Mouse (Mus musculus): ENCODE results near the gene Clptm1l.

The Clptm1l gene

DNA sequence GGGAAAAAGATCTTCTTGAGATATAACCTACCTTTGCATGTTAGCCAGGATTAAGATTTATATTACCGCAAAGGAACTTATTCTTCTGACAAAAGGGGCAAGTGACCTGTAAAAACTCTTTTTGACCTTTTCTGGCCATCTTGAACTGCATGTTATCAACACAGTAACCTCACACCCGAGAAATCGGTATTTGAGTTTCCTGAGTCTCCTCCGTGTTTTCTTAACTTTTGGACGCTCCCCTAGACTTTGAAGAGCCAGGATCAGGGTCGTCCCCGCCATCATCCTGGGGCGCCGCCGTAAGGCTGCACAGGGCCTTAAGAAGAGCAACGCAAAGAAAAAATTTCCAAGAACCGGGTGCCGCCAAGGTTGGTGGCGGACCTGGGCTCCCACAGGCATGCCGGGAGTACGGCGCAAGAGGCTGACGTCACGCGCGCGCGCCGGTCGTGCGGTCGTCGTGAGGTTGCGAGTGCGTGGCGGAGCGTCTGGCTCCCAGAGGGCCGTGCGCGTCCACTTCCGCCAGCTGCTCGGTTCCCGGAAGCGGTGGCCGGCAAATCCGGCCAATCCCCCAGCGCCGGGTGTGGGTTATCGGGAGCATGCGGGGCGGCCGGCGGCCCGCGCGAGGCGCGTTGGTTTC is at the start of gene Clptm1l:
TSS of gene Clptm1l (plus strand) at position 485 of the 634 bp plus-strand sequence.
- peak; percentile 95 for DNase-seq (ENCODE audit: low read depth, low spot score)

DNA sequence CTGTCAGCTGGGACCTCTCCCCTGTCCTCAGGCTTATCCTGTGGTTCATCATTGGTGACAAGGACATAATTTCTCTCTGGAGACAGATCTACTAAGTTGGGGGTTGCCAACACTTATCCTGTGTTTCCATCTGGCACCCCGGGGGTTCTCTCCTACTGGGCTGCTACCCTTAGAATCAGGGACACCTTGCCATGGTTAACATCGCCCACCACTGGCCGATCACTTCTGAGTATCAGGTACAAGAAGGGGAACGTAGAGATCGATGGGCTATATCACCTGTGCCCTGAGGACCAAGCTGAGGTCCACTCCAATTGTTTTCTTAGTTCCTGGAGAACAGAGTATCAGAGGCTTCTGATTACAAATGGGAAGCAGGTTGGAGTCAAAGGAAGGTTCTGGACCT is 39.6 kb upstream of the Clptm1l start:
- no peak for DNase-seq (ENCODE audit: low read depth, low spot score)

DNA sequence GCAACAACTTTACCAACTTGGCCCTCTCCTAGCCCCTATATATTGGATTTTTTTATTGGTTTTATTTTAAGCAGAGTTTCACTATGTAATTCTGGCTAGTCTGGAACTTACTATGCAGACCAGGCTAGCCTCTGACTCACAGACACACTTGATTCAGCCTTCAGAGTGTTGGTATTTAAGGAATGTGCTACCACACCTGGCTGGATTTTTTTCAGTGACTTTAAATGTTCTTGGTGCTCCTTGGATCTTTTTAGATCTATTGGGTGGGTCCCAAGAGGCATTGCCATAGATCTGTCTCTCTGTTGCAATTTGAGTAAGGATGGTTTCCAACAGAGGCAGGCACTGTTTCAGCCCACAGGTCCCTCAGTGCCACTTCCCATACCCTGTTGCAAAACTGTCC is 28.8 kb upstream of the Clptm1l start:
- no peak for DNase-seq (ENCODE audit: low read depth, low spot score)

DNA sequence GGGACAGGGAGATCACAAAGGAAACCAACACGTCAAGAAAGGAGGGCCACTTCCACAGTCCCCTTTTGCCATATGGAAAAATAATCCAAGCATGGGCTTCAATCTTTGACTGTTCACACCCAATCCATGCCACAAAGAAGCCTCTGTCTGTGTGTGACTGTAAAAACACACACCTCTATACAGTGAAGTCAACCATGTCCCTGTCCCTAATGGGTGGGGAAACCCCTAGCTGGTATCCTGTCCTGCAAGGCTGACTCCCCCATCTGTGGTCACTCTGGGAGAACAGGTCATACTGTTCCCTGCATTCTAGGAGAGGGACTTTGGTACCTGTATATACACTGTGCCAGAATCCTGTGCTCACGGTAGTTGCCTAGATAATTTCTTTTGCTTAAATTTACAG is 26.5 kb upstream of the Clptm1l start:
- DNase-seq (ENCODE audit: low read depth, low spot score), result peak; percentile 8

DNA sequence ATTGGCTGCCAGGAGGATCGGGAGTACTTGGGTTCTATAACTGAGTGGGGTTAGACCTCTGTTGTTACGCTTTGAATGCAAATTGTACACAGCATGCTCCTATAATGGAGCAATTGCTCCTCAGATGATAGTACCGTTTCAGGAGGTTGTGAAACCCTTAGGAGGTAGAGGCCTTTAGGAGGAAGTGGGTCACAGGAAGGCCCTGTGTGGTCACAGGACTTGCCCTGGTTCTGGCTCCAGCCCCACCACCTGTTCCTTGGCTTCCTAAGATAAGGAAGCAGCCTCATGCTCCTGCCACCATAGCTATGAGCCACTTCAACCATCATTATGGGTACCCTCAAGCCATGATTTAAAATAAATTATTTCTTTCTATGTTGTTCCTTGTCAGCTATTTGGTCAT is 12.3 kb upstream of the Clptm1l start:
- DNase-seq (ENCODE audit: low read depth, low spot score), result no peak

DNA sequence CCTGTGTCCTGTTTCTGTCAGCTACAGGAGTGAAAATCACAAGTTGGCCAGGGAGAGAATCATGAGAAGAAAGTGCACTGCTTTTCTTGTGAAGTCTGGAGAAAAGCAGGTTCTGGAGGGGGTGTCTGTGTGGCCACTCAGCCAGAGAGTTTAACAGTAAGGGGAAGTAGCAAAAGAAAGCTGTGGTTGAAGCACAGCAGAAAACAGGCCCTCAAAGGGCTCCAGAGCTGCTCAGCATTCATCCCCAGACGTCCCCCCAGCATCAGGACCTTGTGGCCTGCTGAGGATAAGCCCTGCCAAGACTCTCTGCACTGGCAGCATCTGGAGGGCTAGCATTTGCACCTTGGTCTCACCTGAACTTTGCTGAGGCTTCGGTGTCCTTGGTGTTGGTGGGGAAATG is 11.3 kb upstream of the Clptm1l start:
- no peak for DNase-seq (ENCODE audit: low read depth, low spot score)

DNA sequence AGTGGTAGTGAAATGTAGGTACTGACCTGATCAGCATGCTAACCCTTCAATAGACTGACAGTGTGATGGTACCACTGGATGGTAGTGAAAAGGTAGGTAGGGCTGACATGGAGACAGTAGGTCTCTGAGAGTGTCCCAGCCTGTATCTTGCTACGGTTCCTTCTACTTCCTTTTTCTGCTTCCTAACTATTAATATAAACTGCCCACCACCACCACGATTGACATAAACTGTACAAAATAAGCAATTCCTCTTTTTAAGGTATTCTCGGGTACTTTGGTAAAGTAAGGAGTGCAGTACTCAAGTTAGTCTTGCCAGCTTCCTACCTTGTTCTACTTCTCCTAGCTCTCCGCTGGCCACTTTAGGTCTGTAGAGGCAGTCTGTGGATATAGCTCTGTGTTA is 7.5 kb upstream of the Clptm1l start:
- DNase-seq (ENCODE audit: low read depth, low spot score), result peak; percentile 23

DNA sequence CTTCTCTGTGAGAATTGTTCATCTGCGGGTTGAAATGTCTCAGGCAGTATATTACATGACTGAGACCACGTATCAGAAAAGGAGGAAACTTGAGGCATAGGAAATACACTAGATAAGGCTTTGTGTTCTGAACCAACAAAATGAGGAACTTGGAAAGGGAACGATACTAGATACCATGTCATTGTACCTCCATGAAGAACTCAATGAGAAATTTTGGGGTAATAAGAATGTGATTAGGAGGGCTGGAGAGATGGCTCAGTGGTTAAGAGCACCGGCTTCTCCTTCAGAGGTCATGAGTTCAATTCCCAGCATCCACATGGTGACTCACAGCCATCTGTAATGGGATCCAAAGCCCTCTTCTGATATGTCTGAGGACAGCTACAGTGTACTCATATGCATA is 3.6 kb upstream of the Clptm1l start:
- DNase-seq (ENCODE audit: low read depth, low spot score), result peak; percentile 40

DNA sequence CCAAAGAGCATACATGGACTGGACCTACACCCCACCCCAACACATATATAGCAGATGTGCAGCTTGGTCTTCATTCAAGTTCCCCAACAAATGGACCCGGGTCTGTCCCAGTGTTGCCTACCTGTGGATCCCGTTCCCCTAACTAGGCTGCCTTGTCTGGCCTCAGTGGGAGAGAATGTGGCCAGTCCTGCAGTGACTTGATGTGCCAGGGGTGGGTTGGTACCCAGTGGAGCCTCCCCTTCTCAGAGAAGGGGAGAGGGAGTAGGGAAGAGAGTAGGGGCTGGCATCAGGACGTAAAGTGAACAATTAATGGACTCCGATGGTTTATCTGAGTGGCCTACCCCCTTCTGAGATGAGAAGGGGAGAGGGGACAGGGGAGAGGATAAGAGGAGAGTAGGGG is 760 bp upstream of the Clptm1l start:
- DNase-seq (ENCODE audit: low read depth, low spot score), result no peak

DNA sequence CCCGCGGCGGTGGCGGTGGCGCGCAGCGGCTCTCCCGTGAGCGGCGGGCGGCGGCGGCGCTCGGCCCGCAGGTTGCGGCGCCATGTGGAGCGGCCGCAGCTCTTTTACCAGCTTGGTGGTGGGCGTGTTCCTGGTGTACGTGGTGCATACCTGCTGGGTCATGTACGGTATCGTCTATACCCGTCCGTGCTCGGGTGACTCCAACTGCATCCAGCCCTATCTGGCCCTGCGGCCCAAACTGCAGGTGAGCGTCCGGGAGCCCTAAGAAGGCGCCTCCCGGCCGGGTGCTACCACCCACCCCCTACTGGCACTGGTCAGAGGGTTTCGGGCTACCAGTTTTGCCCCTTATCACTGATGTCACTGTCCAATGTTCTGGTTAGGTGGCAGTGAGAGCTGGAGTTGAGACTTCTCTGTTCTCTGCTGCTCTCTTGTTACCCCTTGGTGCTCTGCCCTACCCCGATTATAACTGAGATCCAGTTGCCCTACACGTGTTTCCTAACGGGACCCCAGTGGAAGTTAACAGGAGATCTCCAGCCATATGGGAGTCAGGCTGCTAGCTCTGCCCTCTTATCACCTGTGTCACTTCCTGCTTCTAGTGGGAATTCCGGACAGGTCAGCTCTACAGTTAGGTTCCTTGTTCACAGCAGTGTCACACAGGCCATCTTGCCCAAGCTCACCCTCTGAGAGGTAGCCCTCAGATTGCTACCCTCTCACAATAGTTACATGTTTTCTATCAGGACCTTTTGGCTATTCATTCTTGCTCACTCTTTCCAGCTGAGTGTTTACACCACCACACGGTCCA is 551 bp downstream of the Clptm1l start:
- DNase-seq (ENCODE audit: low read depth, low spot score), result peak; percentile 47

DNA sequence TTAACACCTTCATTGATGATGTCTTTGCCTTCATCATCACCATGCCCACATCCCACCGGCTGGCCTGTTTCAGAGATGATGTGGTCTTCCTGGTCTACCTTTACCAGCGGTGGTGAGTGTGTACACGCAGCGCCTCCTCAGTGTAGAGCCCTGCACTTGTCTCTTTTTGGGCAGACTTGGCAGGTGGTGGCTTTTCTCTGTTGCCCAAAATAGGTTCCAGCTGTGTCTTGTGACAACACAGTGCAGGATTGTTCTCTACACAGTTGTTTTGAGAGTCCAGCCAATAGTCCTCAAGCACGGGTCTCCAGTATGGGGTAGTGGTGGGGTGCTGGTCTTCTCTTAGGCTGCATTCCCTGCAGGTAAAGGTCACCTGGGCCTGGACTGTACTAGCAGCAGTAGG is 14.6 kb downstream of the Clptm1l start:
- no peak for DNase-seq (ENCODE audit: low read depth, low spot score)

DNA sequence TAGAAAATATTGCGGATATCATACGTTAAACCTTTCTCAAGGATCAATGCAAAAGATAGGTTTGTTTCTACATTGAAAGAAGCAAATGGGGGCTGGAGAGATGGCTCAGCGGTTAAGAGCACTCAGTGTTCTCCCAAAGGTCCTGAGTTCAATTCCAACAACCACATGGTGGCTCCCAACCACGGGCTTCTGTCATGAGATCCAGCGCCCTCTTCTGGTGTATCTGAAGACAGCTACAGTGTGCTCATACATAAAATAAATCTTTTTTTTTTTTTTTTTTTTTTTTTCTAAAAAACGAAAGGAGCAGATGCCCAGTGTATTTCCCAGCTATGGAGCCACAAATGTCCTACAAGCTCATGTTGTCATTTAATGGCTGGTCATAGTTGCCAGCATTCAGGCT is 16.8 kb downstream of the Clptm1l start:
- peak; percentile 49 for DNase-seq (ENCODE audit: low read depth, low spot score)

DNA sequence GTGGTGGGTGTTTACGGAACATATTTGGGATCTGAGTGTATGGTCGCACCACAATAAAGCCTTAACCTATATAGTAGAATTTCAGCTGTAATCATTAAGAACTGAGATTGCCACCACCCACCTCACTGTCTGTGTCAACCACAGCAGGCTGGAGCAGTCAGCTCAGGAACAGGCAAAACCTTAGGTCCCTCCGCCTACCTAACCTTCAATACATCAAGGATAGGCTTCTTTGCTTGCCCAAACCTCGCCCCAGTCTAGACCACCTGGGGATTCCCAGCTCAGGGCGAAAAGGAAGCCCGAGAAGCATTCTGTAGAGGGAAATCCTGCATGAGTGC is 22.6 kb downstream of the Clptm1l start:
- DNase-seq (ENCODE audit: low read depth, low spot score), result no peak

DNA sequence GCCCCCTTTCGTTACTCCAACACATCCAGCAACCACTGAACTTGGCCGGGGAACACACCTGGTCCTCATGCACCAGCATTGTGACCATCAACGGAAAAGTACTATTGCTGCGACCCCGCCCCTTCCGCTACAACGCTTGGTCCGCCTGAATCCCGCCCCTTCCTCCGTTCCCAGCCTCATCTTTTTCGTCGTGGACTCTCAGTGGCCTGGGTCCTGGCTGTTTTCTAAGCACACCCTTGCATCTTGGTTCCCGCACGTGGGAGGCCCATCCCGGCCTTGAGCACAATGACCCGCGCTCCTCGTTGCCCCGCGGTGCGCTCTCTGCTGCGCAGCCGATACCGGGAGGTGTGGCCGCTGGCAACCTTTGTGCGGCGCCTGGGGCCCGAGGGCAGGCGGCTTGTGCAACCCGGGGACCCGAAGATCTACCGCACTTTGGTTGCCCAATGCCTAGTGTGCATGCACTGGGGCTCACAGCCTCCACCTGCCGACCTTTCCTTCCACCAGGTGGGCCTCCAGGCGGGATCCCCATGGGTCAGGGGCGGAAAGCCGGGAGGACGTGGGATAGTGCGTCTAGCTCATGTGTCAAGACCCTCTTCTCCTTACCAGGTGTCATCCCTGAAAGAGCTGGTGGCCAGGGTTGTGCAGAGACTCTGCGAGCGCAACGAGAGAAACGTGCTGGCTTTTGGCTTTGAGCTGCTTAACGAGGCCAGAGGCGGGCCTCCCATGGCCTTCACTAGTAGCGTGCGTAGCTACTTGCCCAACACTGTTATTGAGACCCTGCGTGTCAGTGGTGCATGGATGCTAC is 23.1 kb downstream of the Clptm1l start, which contains the start of gene Tert:
TSS of gene Tert (plus strand) at position 167 of the 805 bp plus-strand sequence.
- DNase-seq (ENCODE audit: low read depth, low spot score), result peak; percentile 92

DNA sequence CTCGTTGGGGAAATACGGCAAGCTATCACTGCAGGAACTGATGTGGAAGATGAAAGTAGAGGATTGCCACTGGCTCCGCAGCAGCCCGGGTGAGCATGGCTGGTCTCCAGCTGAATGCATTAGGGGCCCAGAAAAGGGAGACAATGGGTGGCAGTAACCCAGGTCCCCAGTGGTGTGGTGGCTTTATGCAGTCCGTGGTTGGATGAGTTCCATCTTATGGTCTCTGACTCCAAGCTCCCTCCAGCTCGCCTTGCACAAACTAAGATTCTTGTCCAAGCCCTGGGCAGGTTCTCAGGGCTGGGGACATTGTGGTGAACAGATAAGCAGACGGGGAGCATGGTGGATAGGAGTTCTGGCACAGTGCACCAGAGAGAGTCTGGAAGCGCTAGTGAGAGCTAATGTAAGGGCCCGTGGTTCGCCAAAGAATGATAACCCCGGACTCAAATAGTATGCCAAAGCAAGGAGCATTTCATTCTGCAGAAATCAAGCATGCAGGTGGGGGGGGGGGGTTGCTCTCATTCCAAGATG is 24.8 kb downstream of the Clptm1l start:
- no peak for DNase-seq (ENCODE audit: low read depth, low spot score)

DNA sequence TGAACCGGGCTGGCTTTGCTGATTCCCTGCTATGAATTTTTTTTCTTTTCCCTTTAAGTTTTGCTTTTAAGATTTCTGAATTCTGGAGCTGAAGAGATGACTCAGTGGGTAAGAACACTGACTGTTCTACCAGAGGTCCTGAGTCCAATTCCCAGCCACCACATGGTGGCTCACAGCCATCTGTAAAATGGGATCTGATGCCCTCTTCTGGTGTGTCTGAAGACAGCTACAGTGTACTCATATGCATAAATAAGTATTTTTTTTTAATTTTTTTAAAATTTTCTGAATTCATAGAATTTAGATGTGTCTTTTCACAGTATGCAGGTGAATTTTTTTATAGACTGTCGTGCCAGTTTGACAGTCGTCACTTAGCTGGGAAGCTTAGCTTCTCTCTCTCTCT is 28.0 kb downstream of the Clptm1l start:
- no peak for DNase-seq (ENCODE audit: low read depth, low spot score)

DNA sequence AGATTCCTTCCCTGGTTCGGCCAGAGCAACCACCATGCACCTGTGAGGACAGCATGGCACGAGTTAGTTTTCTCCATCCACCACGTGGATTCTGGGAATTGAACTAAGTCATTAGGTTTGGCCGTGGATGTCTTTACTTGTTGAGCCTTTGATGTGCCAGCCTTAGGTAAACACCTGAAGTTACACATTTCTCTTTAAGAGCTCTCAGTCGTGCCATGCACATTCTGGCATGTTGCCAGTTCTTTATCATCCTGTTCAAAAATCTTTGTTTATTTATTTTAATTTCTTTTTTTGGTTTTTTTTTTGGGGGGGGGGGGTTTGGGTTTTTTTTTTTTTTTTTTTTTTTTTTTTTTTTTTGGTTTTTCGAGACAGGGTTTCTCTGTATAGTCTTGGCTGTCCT is 34.0 kb downstream of the Clptm1l start:
- DNase-seq (ENCODE audit: low read depth, low spot score), result no peak

DNA sequence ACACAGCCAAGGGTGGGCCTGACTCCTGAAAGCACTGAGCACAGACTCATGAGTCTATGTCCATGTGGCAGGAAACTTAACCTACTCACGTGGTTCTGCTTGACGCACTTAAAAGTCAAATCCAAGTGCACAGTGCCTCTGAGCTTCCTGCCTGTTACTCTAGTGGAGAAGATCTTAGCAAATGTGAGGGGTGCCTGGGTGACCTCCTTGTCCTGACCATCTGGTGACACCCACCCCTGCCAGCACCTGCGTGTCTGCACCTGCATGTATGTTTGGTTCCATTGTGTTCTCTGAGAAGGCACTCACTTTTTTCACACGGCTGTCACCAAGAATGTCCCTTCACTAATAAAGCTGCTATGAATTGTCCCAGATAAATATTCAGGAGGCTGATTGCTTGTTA is 37.5 kb downstream of the Clptm1l start:
- no peak for DNase-seq (ENCODE audit: low read depth, low spot score)

DNA sequence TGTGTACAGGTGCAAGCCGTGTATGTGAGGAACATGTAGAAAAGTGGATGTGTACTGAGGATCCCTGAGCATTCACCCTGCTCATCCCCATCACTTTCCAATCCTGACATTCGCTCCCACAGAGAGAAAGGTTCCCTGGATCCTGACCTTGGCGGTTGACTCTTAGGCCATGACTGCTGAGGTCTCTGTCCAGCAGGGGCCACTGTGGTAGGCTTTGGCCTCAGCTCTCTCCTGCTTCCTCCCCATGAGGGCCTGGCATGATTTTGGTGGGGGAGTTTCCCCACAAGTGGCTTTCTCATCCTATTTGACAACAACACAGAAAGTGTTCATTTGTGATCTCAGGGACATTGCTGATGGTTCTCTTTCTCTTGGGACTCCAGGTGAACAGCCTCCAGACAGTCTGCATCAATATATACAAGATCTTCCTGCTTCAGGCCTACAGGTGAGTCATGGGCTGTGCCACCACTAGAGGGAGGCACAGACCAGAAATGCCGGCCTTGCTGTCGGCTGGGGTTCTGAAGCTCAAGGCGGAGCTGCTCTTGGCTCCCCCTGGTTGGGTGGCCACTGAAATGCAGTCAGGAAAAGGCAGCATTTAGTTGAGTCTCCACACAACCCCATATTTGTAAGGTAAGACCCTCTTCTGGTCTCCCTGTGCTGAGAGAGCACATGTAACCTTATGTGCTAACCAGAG is 42.7 kb downstream of the Clptm1l start:
- peak; percentile 72 for DNase-seq (ENCODE audit: low read depth, low spot score)

DNA sequence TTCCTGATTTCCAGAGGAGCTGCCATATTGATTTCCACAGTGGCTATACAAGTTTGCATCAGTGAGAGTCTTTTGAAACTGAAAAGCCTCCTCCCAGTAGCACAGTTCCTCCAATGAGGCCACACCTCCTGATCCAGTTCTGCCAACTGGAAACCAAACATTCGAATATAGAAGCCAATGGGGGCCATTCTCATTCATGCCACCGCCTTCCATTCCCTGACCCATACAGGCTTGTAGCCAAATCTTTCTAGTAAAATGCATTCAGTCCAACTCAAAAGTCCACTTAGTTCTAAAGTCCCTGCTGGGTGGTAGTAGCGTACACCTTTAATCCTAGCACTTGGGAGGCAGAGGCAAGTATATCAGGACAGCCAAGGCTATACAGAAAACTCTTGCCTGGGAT is 49.5 kb downstream of the Clptm1l start:
- DNase-seq (ENCODE audit: low read depth, low spot score), result no peak

DNA sequence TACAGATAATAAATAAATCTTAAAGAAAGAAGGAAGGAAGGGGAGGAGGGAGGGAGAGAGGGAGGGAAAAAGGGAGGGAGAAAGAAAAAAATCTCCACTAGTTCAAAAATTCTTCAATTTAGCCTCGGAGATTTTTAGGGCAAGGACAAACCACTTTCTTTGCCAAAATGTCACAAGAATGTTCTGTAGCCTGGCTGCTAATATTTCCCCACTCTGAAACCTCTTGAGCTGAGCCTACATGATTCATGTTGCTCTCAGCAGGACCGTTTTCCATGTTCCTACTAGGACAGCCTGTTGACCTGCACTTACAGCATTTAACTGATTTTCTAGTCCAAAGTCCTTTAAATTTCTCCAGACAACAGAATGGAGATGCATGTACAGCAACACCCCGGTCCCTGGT is 51.2 kb downstream of the Clptm1l start:
- no peak for DNase-seq (ENCODE audit: low read depth, low spot score)

DNA sequence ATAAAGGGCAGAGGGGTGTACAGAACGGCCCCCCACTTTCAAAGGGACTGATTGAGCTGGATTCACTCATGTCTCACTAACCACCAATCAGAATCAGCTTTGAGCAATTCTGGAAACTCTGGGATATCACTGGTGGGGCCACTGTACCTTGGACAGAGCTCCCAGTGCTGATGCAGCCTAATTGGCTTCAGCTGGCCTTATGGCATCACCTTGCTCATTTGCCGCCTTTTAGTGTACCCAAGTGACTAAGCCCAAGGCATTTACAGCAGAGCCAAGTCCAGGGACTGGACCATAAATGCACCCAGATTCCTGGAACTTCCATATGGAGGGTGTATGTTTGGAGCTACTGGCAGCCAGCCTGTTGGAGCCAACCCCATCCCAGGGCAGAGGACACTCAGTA is 55.1 kb downstream of the Clptm1l start:
- no peak for DNase-seq (ENCODE audit: low read depth, low spot score)

All from A20 (cell line).